Comparison of ENCODE assay signal across 8 mouse cellular contexts in genomic region chr10:79668771-79669575, GRCm38 (mm10). TPM values are rescaled to one million over a fixed set of nuclear protein-coding genes. Genes with fewer than 3 reads are reported as not detected.
DNase-seq lines count a peak whose midpoint lies in the region; ATAC-seq lines count a peak whose summit lies in the region.

TSS of gene Tpgs1 (plus strand) at chr10:79669369.

- peak within 1 kb of the TSS; percentile 96 for H3K4me2 ChIP-seq in hindbrain, embryonic 16.5 days (ENCODE audit: low read length)

- H3K9me3 ChIP-seq in hindbrain, embryonic 16.5 days (ENCODE audit: control insufficient read depth, low read length): no peaks in the 10 kb centered on the region

- peak within 1 kb of the TSS; percentile 94 for H3K9ac ChIP-seq in hindbrain, embryonic 16.5 days (ENCODE audit: low read depth, low read length)

- no peaks in the 10 kb centered on the region for H3K36me3 ChIP-seq in hindbrain, embryonic 16.5 days (ENCODE audit: control insufficient read depth, insufficient read depth, low read length)
- no peaks in the 10 kb centered on the region for H3K36me3 ChIP-seq in macrophage (ENCODE audit: inconsistent target)

- peaks cover 19% of the 10 kb centered on the region for H3K4me1 ChIP-seq in hindbrain, embryonic 16.5 days (ENCODE audit: control insufficient read depth, insufficient read depth, low read depth, low read length)

- peak within 1 kb of the TSS; percentile 99 for H3K27ac ChIP-seq in hindbrain, embryonic 16.5 days (ENCODE audit: low read depth, low read length)
- peak within 1 kb of the TSS; percentile 74 for H3K27ac ChIP-seq in macrophage

- H3K4me3 ChIP-seq in hindbrain, embryonic 16.5 days (ENCODE audit: low read length): peak within 1 kb of the TSS; percentile 97
- peak within 1 kb of the TSS; percentile 80 for H3K4me3 ChIP-seq in macrophage (ENCODE audit: inconsistent target)

- no peaks in the 10 kb centered on the region for H3K27me3 ChIP-seq in hindbrain, embryonic 16.5 days (replicated peaks; ENCODE audit: control insufficient read depth, insufficient read depth, low read length)

- H3K79me2 ChIP-seq in macrophage (ENCODE audit: inconsistent target): no peaks in the 10 kb centered on the region; the same call in 1 of the 2 replicates

- WGBS in hindbrain, embryonic 16.5 days: under 1% methylated on average over 45 of the region's 45 CpGs
- 0% methylated on average over 45 of the region's 45 CpGs for WGBS in macrophage (ENCODE audit: missing documents)

- peak; percentile 86 for ATAC-seq in hindbrain, embryonic 16.5 days

- peak; percentile 89 for DNase-seq in T-cell, adult 2 months (ENCODE audit: low spot score)
- DNase-seq in cerebellum, postnatal 36 days: peak; percentile 85 to 97
- peak; percentile 93 for DNase-seq in gastrocnemius, adult 18-20 months (ENCODE audit: low spot score)
- peak; percentile 91 to 92 for DNase-seq in left cerebral cortex, adult 18-20 months (ENCODE audit: low spot score in 2 of 2)
- peak; percentile 93 for DNase-seq in right cerebral cortex, adult 18-20 months
- DNase-seq in urinary bladder, postnatal 10 days (ENCODE audit: low spot score): peak; percentile 62

RNA-seq across cellular contexts. Expression of gene Tpgs1, which starts in this region (rescaled TPM):
- total RNA-seq in gastrocnemius, adult 18-20 months (2021): 10 to 100 TPM; 19.1 to 19.7 TPM
- 107 and 124 TPM in 2 replicates for polyA plus RNA-seq in hindbrain, embryonic 16.5 days (2015; fragmentation: Nextera tagmentation; extraction: Ambion mirVana)
- total RNA-seq in left cerebral cortex, adult 18-20 months (2021): 10 to 100 TPM; 69.8 to 77.1 TPM
- 10 to 100 TPM in 14 of 26 experiments, 1 to 10 TPM in 11, not detected in 1; 1.1 to 37.8 (median 12.3) TPM for total RNA-seq in macrophage (2018; cell fraction: chromatin; rRNA removed)
- 10 to 100 TPM; 17.3 to 47.8 (median 35.3) TPM for total RNA-seq in macrophage (2018; cell fraction: cytosol; rRNA removed)
- 10 to 100 TPM in 17 of 26 experiments, 1 to 10 TPM in 9; 4.1 to 33.8 (median 13.1) TPM for total RNA-seq in macrophage (2018; cell fraction: nucleus; rRNA removed)
- polyA plus RNA-seq in macrophage (2018): 10.4 to 41.3 TPM (median 25.9 TPM) in 3 replicates

Comparison
In these comparisons a context has a peak if more than half of its experiments do, and no peak if none do; other contexts are left out.
1. Peak in every context shown above with its lines: DNase-seq, ATAC-seq, H3K4me3 ChIP-seq and H3K27ac ChIP-seq.